In the genomic region with DNA sequence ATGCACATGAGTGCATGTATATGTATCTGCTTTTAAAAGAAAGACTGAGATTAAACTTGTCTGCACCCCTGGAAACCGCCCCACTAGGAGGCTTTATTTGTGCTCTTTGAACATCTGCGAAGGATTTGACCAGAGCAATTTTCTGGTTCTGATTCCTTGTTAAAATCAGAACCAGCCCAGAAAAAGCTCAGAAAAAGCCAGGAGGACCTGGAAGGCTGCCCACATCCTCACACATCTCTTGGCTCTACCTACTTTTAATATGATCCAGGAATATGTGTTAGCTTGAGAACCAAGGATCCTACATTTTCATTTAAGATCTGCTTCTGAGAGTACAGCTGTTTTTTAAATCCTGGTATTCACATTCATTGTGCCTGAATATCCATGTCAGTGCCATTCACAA, we compare ENCODE assay signal across 23 mouse cellular contexts. TPM values are rescaled to one million over a fixed set of nuclear protein-coding genes. Genes with fewer than 3 reads are reported as not detected.
DNase-seq lines count a peak whose midpoint lies in the region; ATAC-seq and TF ChIP-seq lines count a peak whose summit lies in the region.
"Had no signal": no experiment of that assay in that cellular context is flagged by ENCODE, and none has a peak within 500 bp of the region (broad histone marks: within the 10 kb centered on the region; RNA-seq: fewer than 3 reads in every experiment).

No protein-coding gene starts in this region.

- ATAC-seq in frontal cortex, adult (ENCODE audit: low TSS enrichment), result 0 out of 2 replicates have a peak, but pooled peaks have one; percentile 20
- ATAC-seq in limb, embryonic 14.5 days (ENCODE audit: low FRiP score, low read depth), result no peak
- ATAC-seq: forebrain, embryonic 16.5 days; intestine, embryonic 15.5 days; Patski had no signal

- no peaks in the 10 kb centered on the region for H3K4me1 ChIP-seq in limb, embryonic 14.5 days (ENCODE audit: control insufficient read depth, insufficient read depth, low read length)
- H3K4me1 ChIP-seq in limb, embryonic 10.5 days, result no peaks in the 10 kb centered on the region
- H3K4me1 ChIP-seq: heart, embryonic 15.5 days; intestine, embryonic 15.5 days had no signal

- H3K27me3 ChIP-seq in limb, embryonic 14.5 days (ENCODE audit: control insufficient read depth, insufficient read depth, low read length), result no peaks in the 10 kb centered on the region
- no peaks in the 10 kb centered on the region for H3K27me3 ChIP-seq in limb, embryonic 10.5 days (ENCODE audit: low read depth, poor library complexity, severe bottlenecking)
- H3K27me3 ChIP-seq: CH12.LX; heart, embryonic 15.5 days; intestine, embryonic 15.5 days; Patski had no signal

- no peak overlapping the region for H3K4me2 ChIP-seq in limb, embryonic 14.5 days (replicated peaks; ENCODE audit: low read depth, low read length, severe bottlenecking)
- H3K4me2 ChIP-seq: heart, embryonic 11.5 days; heart, embryonic 15.5 days; hindbrain, embryonic 14.5 days; intestine, embryonic 15.5 days had no signal

- no peak overlapping the region for H3K9ac ChIP-seq in limb, embryonic 14.5 days (ENCODE audit: low read depth, low read length, severe bottlenecking)
- H3K9ac ChIP-seq: heart, embryonic 15.5 days; hindbrain, embryonic 14.5 days; intestine, embryonic 15.5 days had no signal

- no peaks in the 10 kb centered on the region for H3K36me3 ChIP-seq in limb, embryonic 14.5 days (ENCODE audit: control insufficient read depth, insufficient read depth, low read length)
- no peaks in the 10 kb centered on the region for H3K36me3 ChIP-seq in limb, embryonic 10.5 days
- H3K36me3 ChIP-seq: heart, embryonic 15.5 days; intestine, embryonic 15.5 days had no signal

- WGBS in limb, embryonic 14.5 days, result 60% methylated on average over 2 of the region's 2 CpGs
- WGBS in limb, embryonic 10.5 days, result 89% methylated on average over 2 of the region's 2 CpGs

- no peak overlapping the region for H3K27ac ChIP-seq in limb, embryonic 14.5 days (replicated peaks; ENCODE audit: low read depth, low read length)
- no peak overlapping the region for H3K27ac ChIP-seq in limb, embryonic 10.5 days
- H3K27ac ChIP-seq: heart, adult 2 months; heart, embryonic 15.5 days; hindbrain, embryonic 14.5 days; intestine, embryonic 15.5 days had no signal

- no peak overlapping the region for H3K4me3 ChIP-seq in limb, embryonic 14.5 days (replicated peaks; ENCODE audit: low read length)
- H3K4me3 ChIP-seq in limb, embryonic 10.5 days, result no peak overlapping the region
- H3K4me3 ChIP-seq: heart, adult 2 months; heart, embryonic 15.5 days; intestine, embryonic 15.5 days had no signal

- DNase-seq in frontal cortex, postnatal 25 days (ENCODE audit: low spot score in 2 of 2), result no peak
- peak; percentile 67 for DNase-seq in limb, embryonic 14.5 days (ENCODE audit: low spot score)
- no peak for DNase-seq in limb, embryonic 10.5 days (ENCODE audit: low spot score)
- DNase-seq in right cerebral cortex, adult 2 months (ENCODE audit: low spot score in 2 of 2), result peak; percentile 44 to 57
- peak; percentile 45 for DNase-seq in telencephalon, adult 2 months (ENCODE audit: low read depth, low spot score)
- no peak for DNase-seq in ovary, postnatal 36 days (ENCODE audit: low spot score)
- DNase-seq: adrenal gland, adult 2 months; adrenal gland, postnatal 25 days; cerebellum, adult 11 months; cerebellum, adult 9-11 months; cerebellum, postnatal 36 days; gastrocnemius, postnatal 14 days; heart, adult 2 months; heart, postnatal 14 days had no signal

- no peak for TF ChIP-seq POLR2A in limb, embryonic 14.5 days (IDR thresholded peaks at IDR 0.05; ENCODE audit: borderline replicate concordance, extremely low read depth, insufficient read depth, insufficient read length)

- no peaks in the 10 kb centered on the region for H3K9me3 ChIP-seq in limb, embryonic 14.5 days (ENCODE audit: control insufficient read depth, low read length)
- H3K9me3 ChIP-seq in limb, embryonic 10.5 days (replicated peaks), result no peaks in the 10 kb centered on the region
- H3K9me3 ChIP-seq: heart, embryonic 15.5 days; intestine, embryonic 15.5 days had no signal

RNA-seq across cellular contexts. Expression of a gene that starts 29.0 kb away (rescaled TPM):
- 0.27 and 0.53 TPM in 2 replicates for polyA plus RNA-seq in limb, embryonic 14.5 days (2012; rRNA removed)
- polyA plus RNA-seq in limb, embryonic 14.5 days (2014; fragmentation: Nextera tagmentation; extraction: Ambion mirVana), result 0.23 and 0.66 TPM in 2 replicates
- 0.49 TPM in 1 of 2 replicates, not detected in the other for polyA plus RNA-seq in limb, embryonic 10.5 days (2016; fragmentation: Nextera tagmentation; extraction: Ambion mirVana)
- polyA plus RNA-seq: forebrain, embryonic 11.5 days; Patski had no signal

Comparison
In these comparisons a context has a peak if more than half of its experiments do, and no peak if none do; other contexts are left out.
1. DNase-seq: peak in limb, embryonic 14.5 days (single experiment), right cerebral cortex, adult 2 months (2 of 2) and telencephalon, adult 2 months (single experiment); none in frontal cortex, postnatal 25 days (0 of 2), limb, embryonic 10.5 days (single experiment) and ovary, postnatal 36 days (single experiment).